Mouse (Mus musculus): ENCODE data around the gene Alg14. TPM values are rescaled to one million over a fixed set of nuclear protein-coding genes. Genes with fewer than 3 reads are reported as not detected.

Alg14 gene
- total and polyA plus RNA-seq, 3 experiments = 6.0 to 10.2 (median 6.3) TPM

- Histone ChIP-seq H3K9me3 (replicated peaks; ENCODE audit: low read length) (no peaks in the 10 kb centered on the region), H3K79me2 (replicated peaks; ENCODE audit: control insufficient read depth, extremely low read depth, insufficient read depth, poor library complexity, severe bottlenecking) (no peaks in the 10 kb centered on the region), H3K4me3 (replicated peaks in 1 of 3; ENCODE audit: low read depth in 2 of 3, low read length in 2 of 3, poor library complexity in 1 of 3) (no peak overlapping the region), H3K27ac (ENCODE audit: insufficient read depth, low read depth) (no peak overlapping the region), H3K27me3 (replicated peaks) (no peaks in the 10 kb centered on the region), H3K36me3 (replicated peaks in 1 of 2; ENCODE audit: control insufficient read depth in 1 of 2, insufficient read depth in 1 of 2, low read length in 1 of 2) (peaks cover 5 to 31% of the 10 kb centered on the region in 2 experiments), H3K9ac (ENCODE audit: insufficient read depth, low read depth) (no peak overlapping the region), H3K4me1 (ENCODE audit: control insufficient read depth in 1 of 2, insufficient read depth in 2 of 2) (peaks cover 6 to 22% of the 10 kb centered on the region in 2 experiments), H3K4me2 (ENCODE audit: insufficient read depth, low read depth, poor library complexity, severe bottlenecking) (no peak overlapping the region)
- no peak for DNase-seq (ENCODE audit: extremely low read depth)
- dilution Hi-C loops (cut with MboI; ENCODE audit: extremely low pct_ligation_motif_present, extremely low pct_unique_long_range_greater_than_20kb, low sequenced_read_pairs) = no loop called here
- TF ChIP-seq USF1 (IDR thresholded peaks at IDR 0.05; ENCODE audit: low read depth, low read length) (no peak), BHLHE40 (IDR thresholded peaks at IDR 0.05; ENCODE audit: low read depth, low read length) (no peak)
- in situ Hi-C loops (cut with MboI; ENCODE audit: low pct_ligation_motif_present, low pct_unique_long_range_greater_than_20kb, low sequenced_read_pairs) = no loop called here
These were observed 67.3 kb downstream of the Alg14 start for GRCm38 (mm10) chr3:121358850-121359249.

GRCm38 (mm10) chr3:121359272-121359671 is 67.7 kb downstream of the Alg14 start:
- Histone ChIP-seq H3K4me1 (ENCODE audit: control insufficient read depth in 1 of 2, insufficient read depth in 2 of 2) (peaks cover 6 to 22% of the 10 kb centered on the region in 2 experiments), H3K9ac (ENCODE audit: insufficient read depth, low read depth) (no peak overlapping the region), H3K4me2 (ENCODE audit: insufficient read depth, low read depth, poor library complexity, severe bottlenecking) (no peak overlapping the region), H3K36me3 (replicated peaks in 1 of 2; ENCODE audit: control insufficient read depth in 1 of 2, insufficient read depth in 1 of 2, low read length in 1 of 2) (peaks cover 5 to 29% of the 10 kb centered on the region in 2 experiments), H3K27me3 (replicated peaks) (no peaks in the 10 kb centered on the region), H3K79me2 (replicated peaks; ENCODE audit: control insufficient read depth, extremely low read depth, insufficient read depth, poor library complexity, severe bottlenecking) (no peaks in the 10 kb centered on the region), H3K27ac (ENCODE audit: insufficient read depth, low read depth) (no peak overlapping the region), H3K9me3 (replicated peaks; ENCODE audit: low read length) (no peaks in the 10 kb centered on the region), H3K4me3 (replicated peaks in 1 of 3; ENCODE audit: low read depth in 2 of 3, low read length in 2 of 3, poor library complexity in 1 of 3) (no peak overlapping the region)
- no peak for TF ChIP-seq BHLHE40 (IDR thresholded peaks at IDR 0.05; ENCODE audit: low read depth, low read length)
- no peak for TF ChIP-seq TCF12 (IDR thresholded peaks at IDR 0.05; ENCODE audit: low read depth, low read length)
- no peak for TF ChIP-seq GABPA (IDR thresholded peaks at IDR 0.05; ENCODE audit: insufficient replicate concordance, low read depth, low read length)
- no peak for TF ChIP-seq MAX (IDR thresholded peaks at IDR 0.05; ENCODE audit: low read length)
- TF ChIP-seq JUN (IDR thresholded peaks at IDR 0.05; ENCODE audit: insufficient read depth, low read depth, low read length) = no peak
- TF ChIP-seq PAX5 (IDR thresholded peaks at IDR 0.05; ENCODE audit: low read length) = no peak
- no peak for TF ChIP-seq MEF2A (IDR thresholded peaks at IDR 0.05; ENCODE audit: borderline replicate concordance, low read depth, low read length)
- TF ChIP-seq ELF1 (IDR thresholded peaks at IDR 0.05; ENCODE audit: low read depth, low read length) = no peak
- TF ChIP-seq MAFK (IDR thresholded peaks at IDR 0.05; ENCODE audit: insufficient replicate concordance, low read length) = no peak
- no peak for TF ChIP-seq MXI1 (IDR thresholded peaks at IDR 0.05; ENCODE audit: low read depth, low read length)
- TF ChIP-seq ETS1 (conservative IDR thresholded peaks at IDR 0.05; ENCODE audit: low read depth, low read length) = no peak
- TF ChIP-seq RCOR1 (conservative IDR thresholded peaks at IDR 0.05; ENCODE audit: low read depth, low read length) = no peak
- no peak for TF ChIP-seq ZMIZ1 (IDR thresholded peaks at IDR 0.05; ENCODE audit: low read depth, low read length)
- TF ChIP-seq POLR2A (IDR thresholded peaks at IDR 0.05; ENCODE audit: low read depth, low read length) = no peak
- TF ChIP-seq ZKSCAN1 (IDR thresholded peaks at IDR 0.05; ENCODE audit: borderline replicate concordance, low read depth, low read length) = no peak
- no peak for TF ChIP-seq JUND (conservative IDR thresholded peaks at IDR 0.05; ENCODE audit: low read depth, low read length)
- TF ChIP-seq CHD2 (IDR thresholded peaks at IDR 0.05; ENCODE audit: low read length) = no peak
- TF ChIP-seq POLR2AphosphoS2 (IDR thresholded peaks at IDR 0.05; ENCODE audit: low read depth, low read length) = no peak
- TF ChIP-seq USF2 (conservative IDR thresholded peaks at IDR 0.05; ENCODE audit: low read depth, low read length) = no peak
- TF ChIP-seq CTCF (conservative IDR thresholded peaks at IDR 0.05 in 1 of 2, IDR thresholded peaks at IDR 0.05 in 1 of 2; ENCODE audit: low read depth in 2 of 2, low read length in 2 of 2) = no peak
- in situ Hi-C loops (cut with MboI; ENCODE audit: low pct_ligation_motif_present, low pct_unique_long_range_greater_than_20kb, low sequenced_read_pairs) = no loop called here
- no peak for DNase-seq (ENCODE audit: extremely low read depth)
- dilution Hi-C loops (cut with MboI; ENCODE audit: extremely low pct_ligation_motif_present, extremely low pct_unique_long_range_greater_than_20kb, low sequenced_read_pairs) = no loop called here
